Comparison of ENCODE assay signal across 19 mouse cellular contexts in the genomic region with DNA sequence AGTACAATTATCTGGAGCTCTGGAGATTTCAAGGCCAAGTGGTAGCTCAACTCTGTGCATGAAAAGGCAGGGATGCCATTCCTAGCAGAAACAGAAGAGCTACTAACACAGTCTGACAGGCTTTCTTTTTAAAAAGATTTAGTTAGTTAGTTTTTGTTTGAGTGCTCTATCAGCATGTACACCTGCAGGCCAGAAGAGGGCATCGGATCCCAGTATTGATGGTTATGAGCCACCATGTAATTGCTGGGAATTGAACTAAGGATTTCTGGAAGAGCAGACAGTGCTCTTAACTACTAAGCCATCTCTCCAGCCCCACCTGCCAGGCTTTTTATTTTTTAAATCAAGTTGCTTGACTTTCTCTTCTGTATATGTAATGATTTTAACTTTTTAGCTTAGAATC. TPM values are rescaled to one million over a fixed set of nuclear protein-coding genes. Genes with fewer than 3 reads are reported as not detected.
DNase-seq lines count a peak whose midpoint lies in the region; TF ChIP-seq lines count a peak whose summit lies in the region.
"Had no signal": no experiment of that assay in that cellular context is flagged by ENCODE, and none has a peak within 500 bp of the region (broad histone marks: within the 10 kb centered on the region; RNA-seq: fewer than 3 reads in every experiment).

No protein-coding gene starts in this region.

- TF ChIP-seq CTCF in layer of hippocampus, adult 2 months (conservative IDR thresholded peaks at IDR 0.05): peak; percentile 44

- DNase-seq in layer of hippocampus, adult 2 months (ENCODE audit: low spot score in 2 of 2): no peak
- DNase-seq in layer of hippocampus, postnatal 25 days (ENCODE audit: extremely low spot score in 1 of 2, low spot score in 1 of 2): no peak
- DNase-seq in 3T3-L1 (ENCODE audit: low read depth, low spot score) (peak; percentile 31), 416B (ENCODE audit: low read depth) (peak; percentile 51), NIH3T3 (ENCODE audit: low read depth) (peak; percentile 18)
- DNase-seq in adrenal gland, adult 18-20 months (ENCODE audit: low spot score in 2 of 2): no peak
- DNase-seq in right cerebral cortex, adult 2 months (ENCODE audit: low spot score in 2 of 2): no peak
- DNase-seq: cerebellum, postnatal 14 days; gastrocnemius, postnatal 36 days; heart, postnatal 4 days; kidney, postnatal 14 days; layer of hippocampus, adult 9-11 months; lung, postnatal 4 days; right cerebral cortex, postnatal 14 days had no signal

- H3K4me3 ChIP-seq in layer of hippocampus, adult 2 months: no peak overlapping the region
- H3K4me3 ChIP-seq: embryonic facial prominence, embryonic 10.5 days; erythroblast, embryonic 14.5 days; heart, embryonic 13.5 days; midbrain, embryonic 13.5 days had no signal

- no peak overlapping the region for H3K27ac ChIP-seq in layer of hippocampus, adult 2 months
- H3K27ac ChIP-seq: embryonic facial prominence, embryonic 10.5 days; heart, embryonic 13.5 days; liver, embryonic 14.5 days; midbrain, embryonic 13.5 days had no signal

RNA-seq across cellular contexts. Expression of a gene that starts 12.2 kb away (rescaled TPM):
- 10 to 100 TPM; 45.0 to 47.0 TPM for total RNA-seq in layer of hippocampus, adult 2 months (2021)
- 10 to 100 TPM; 39.5 to 44.1 TPM for total RNA-seq in layer of hippocampus, postnatal 25 days (2021)
- total RNA-seq in adrenal gland, adult 18-20 months (2021): 10 to 100 TPM; 46.9 to 62.8 TPM

RNA-seq across cellular contexts. Expression of a gene that starts 24.3 kb away (rescaled TPM):
- total RNA-seq in layer of hippocampus, adult 2 months (2021): 1 to 10 TPM in 1 of 2 experiments, under 1 TPM in 1; 0.90 to 1.1 TPM
- 1 to 10 TPM in 1 of 2 experiments, under 1 TPM in 1; 0.92 to 1.7 TPM for total RNA-seq in layer of hippocampus, postnatal 25 days (2021)
- total RNA-seq in adrenal gland, adult 18-20 months (2021): not detected
- total RNA-seq: gastrocnemius, postnatal 36 days; heart, postnatal 4 days had no signal

RNA-seq across cellular contexts. Expression of a gene that starts 30.3 kb away (rescaled TPM):
- 10 to 100 TPM; 38.4 to 42.3 TPM for total RNA-seq in layer of hippocampus, adult 2 months (2021)
- 10 to 100 TPM; 40.1 to 40.4 TPM for total RNA-seq in layer of hippocampus, postnatal 25 days (2021)
- 1 to 10 TPM in 1 of 2 experiments, under 1 TPM in 1; 0.33 to 1.1 TPM for total RNA-seq in adrenal gland, adult 18-20 months (2021)
- total RNA-seq: gastrocnemius, postnatal 36 days had no signal

RNA-seq across cellular contexts. Expression of a gene that starts 33.3 kb away (rescaled TPM):
- 10 to 100 TPM; 57.4 to 62.2 TPM for total RNA-seq in layer of hippocampus, adult 2 months (2021)
- total RNA-seq in layer of hippocampus, postnatal 25 days (2021): 10 to 100 TPM; 58.4 to 60.4 TPM
- 10 to 100 TPM; 38.5 to 41.3 TPM for total RNA-seq in adrenal gland, adult 18-20 months (2021)

Comparison
In these comparisons a context has a peak if more than half of its experiments do, and no peak if none do; other contexts are left out.
1. DNase-seq: peak in 3T3-L1 (single experiment), 416B (single experiment) and NIH3T3 (single experiment); none in layer of hippocampus, adult 2 months (0 of 2), layer of hippocampus, postnatal 25 days (0 of 2), adrenal gland, adult 18-20 months (0 of 2) and right cerebral cortex, adult 2 months (0 of 2).
2. RNA of a gene that starts 30.3 kb away (total RNA-seq): 38.4 to 42.3 TPM in layer of hippocampus, adult 2 months and 40.1 to 40.4 TPM in layer of hippocampus, postnatal 25 days; 0.33 to 1.1 TPM in adrenal gland, adult 18-20 months; every median in the first group is over 10 times any median in the second.